Mouse (Mus musculus) retina, adult 2 months (tissue): ENCODE results near the gene 2010300C02Rik.

Experiments
- DNase-seq: peaks from one replicate; pipeline ENCODE4 v3.0.0-alpha.2; 2012; ENCODE audit warnings: low read depth, low spot score

Gene 2010300C02Rik

GRCm38 (mm10) chr1:37572528-37573272 is 147.2 kb downstream of the 2010300C02Rik start:
- no peak for DNase-seq

- DNase-seq, result no peak
Observed at GRCm38 (mm10) chr1:37568379-37568778, 151.5 kb downstream of the 2010300C02Rik start.

- DNase-seq, result no peak
Observed at GRCm38 (mm10) chr1:37566754-37567153, 153.1 kb downstream of the 2010300C02Rik start.

GRCm38 (mm10) chr1:37566344-37566743 is 153.5 kb downstream of the 2010300C02Rik start:
- DNase-seq, result no peak

GRCm38 (mm10) chr1:37565396-37565795 is 154.5 kb downstream of the 2010300C02Rik start:
- DNase-seq, result no peak

- DNase-seq, result no peak
Observed at GRCm38 (mm10) chr1:37561955-37562354, 157.9 kb downstream of the 2010300C02Rik start.
